Mouse (Mus musculus): ENCODE data around the gene Dmbt1.
A peak's percentile ranks its signal among the peaks of the same experiment; 100 is the strongest.
"Not testable (repeated sequence)": the region's sequence is repeated elsewhere in the genome, so short reads cannot be mapped to it uniquely, and the experiment has no call there.

Dmbt1 gene

GRCm38 (mm10) chr7:131049829-131050228 is 18.0 kb downstream of the Dmbt1 start:
- DNase-seq (ENCODE audit: low spot score in 2 of 2), result not testable (repeated sequence)

- no peak for DNase-seq (ENCODE audit: low spot score in 2 of 2)
Measured at GRCm38 (mm10) chr7:131054808-131055370, 23.0 kb downstream of the Dmbt1 start.

- peak in 1 of 2 experiments; percentile 62 for DNase-seq (ENCODE audit: low spot score in 2 of 2)
Measured at GRCm38 (mm10) chr7:131057918-131058317, 26.1 kb downstream of the Dmbt1 start.

GRCm38 (mm10) chr7:131059808-131060207 is 28.0 kb downstream of the Dmbt1 start:
- DNase-seq (ENCODE audit: low spot score in 2 of 2), result not testable (repeated sequence)

GRCm38 (mm10) chr7:131062541-131062940 is 30.7 kb downstream of the Dmbt1 start:
- DNase-seq (ENCODE audit: low spot score in 2 of 2), result no peak

- DNase-seq (ENCODE audit: low spot score in 2 of 2), result peak; percentile 33 to 69
Measured at GRCm38 (mm10) chr7:131068191-131068590, 36.3 kb downstream of the Dmbt1 start.

- not testable (repeated sequence) for DNase-seq (ENCODE audit: low spot score in 2 of 2)
Measured at GRCm38 (mm10) chr7:131073476-131073875, 41.6 kb downstream of the Dmbt1 start.

- DNase-seq (ENCODE audit: low spot score in 2 of 2), result not testable (repeated sequence)
Measured at GRCm38 (mm10) chr7:131074098-131074497, 42.2 kb downstream of the Dmbt1 start.

GRCm38 (mm10) chr7:131075956-131076355 is 44.1 kb downstream of the Dmbt1 start:
- DNase-seq (ENCODE audit: low spot score in 2 of 2), result peak; percentile 36 to 66

- DNase-seq (ENCODE audit: low spot score in 2 of 2), result not testable (repeated sequence)
Measured at GRCm38 (mm10) chr7:131082403-131082802, 50.5 kb downstream of the Dmbt1 start.

GRCm38 (mm10) chr7:131112486-131112885 is 80.6 kb downstream of the Dmbt1 start:
- DNase-seq (ENCODE audit: low spot score in 2 of 2), result peak; percentile 27 to 67

- DNase-seq (ENCODE audit: low spot score in 2 of 2), result no peak
Measured at GRCm38 (mm10) chr7:131113676-131114075, 81.8 kb downstream of the Dmbt1 start.

GRCm38 (mm10) chr7:131114434-131114833 is 82.6 kb downstream of the Dmbt1 start:
- no peak for DNase-seq (ENCODE audit: low spot score in 2 of 2)

GRCm38 (mm10) chr7:131122210-131122807 is 90.5 kb downstream of the Dmbt1 start:
- no peak for DNase-seq (ENCODE audit: low spot score in 2 of 2)

- DNase-seq (ENCODE audit: low spot score in 2 of 2), result no peak
Measured at GRCm38 (mm10) chr7:131130021-131130420, 98.2 kb downstream of the Dmbt1 start.

- no peak for DNase-seq (ENCODE audit: low spot score in 2 of 2)
Measured at GRCm38 (mm10) chr7:131133181-131133580, 101.3 kb downstream of the Dmbt1 start.

- no peak for DNase-seq (ENCODE audit: low spot score in 2 of 2)
Measured at GRCm38 (mm10) chr7:131146214-131146613, 114.4 kb downstream of the Dmbt1 start, which contains the start of gene 4933402N03Rik. TSS of gene 4933402N03Rik (minus strand) at chr7:131146314.

GRCm38 (mm10) chr7:131150179-131150578 is 118.3 kb downstream of the Dmbt1 start:
- no peak for DNase-seq (ENCODE audit: low spot score in 2 of 2)

GRCm38 (mm10) chr7:131153044-131153443 is 121.2 kb downstream of the Dmbt1 start:
- DNase-seq (ENCODE audit: low spot score in 2 of 2), result no peak

- no peak for DNase-seq (ENCODE audit: low spot score in 2 of 2)
Measured at GRCm38 (mm10) chr7:131162251-131162650, 130.4 kb downstream of the Dmbt1 start.

- peak in 1 of 2 experiments; percentile 43 for DNase-seq (ENCODE audit: low spot score in 2 of 2)
Measured at GRCm38 (mm10) chr7:131167771-131168170, 135.9 kb downstream of the Dmbt1 start.

GRCm38 (mm10) chr7:131169099-131169498 is 137.2 kb downstream of the Dmbt1 start:
- peak in 1 of 2 experiments; percentile 33 for DNase-seq (ENCODE audit: low spot score in 2 of 2)
